16 mouse cellular contexts compared by ENCODE assay signal in the genomic region with DNA sequence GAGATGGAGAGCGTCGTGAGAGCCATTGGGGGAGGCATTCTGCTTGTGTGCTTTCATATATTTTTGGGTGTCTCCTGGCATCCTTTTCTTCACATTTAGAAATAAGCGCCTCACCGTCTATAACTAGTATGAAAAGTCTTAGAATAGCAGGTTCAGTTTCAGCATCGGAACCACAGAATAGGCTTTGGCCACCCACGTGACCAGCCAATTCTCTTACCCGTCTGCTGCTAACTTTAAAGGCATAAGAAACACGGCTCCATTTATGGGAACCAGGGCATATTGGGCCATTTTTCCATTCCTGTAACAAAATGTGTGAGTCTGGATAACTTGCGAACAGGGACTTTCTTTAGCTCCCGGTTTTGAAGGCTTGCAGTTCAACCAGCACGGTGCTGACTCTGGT.
"Had no signal": no experiment of that assay in that cellular context is flagged by ENCODE, and none has a peak within 500 bp of the region (broad histone marks: within the 10 kb centered on the region; RNA-seq: fewer than 3 reads in every experiment).

No protein-coding gene starts in this region.

- DNase-seq: heart, postnatal 10 days; heart, postnatal 14 days; heart, postnatal 36 days; heart, postnatal 4 days; kidney, adult 11 months; kidney, adult 18-20 months; kidney, adult 2 months; kidney, adult 8-10 months; kidney, adult 9 months; kidney, postnatal 10 days; kidney, postnatal 14 days; kidney, postnatal 25 days; kidney, postnatal 36 days; kidney, postnatal 4 days; layer of hippocampus, adult 9-11 months; layer of hippocampus, postnatal 36 days had no signal
